Mouse (Mus musculus): Measurements from ENCODE around the gene Kdm5a.

DNA sequence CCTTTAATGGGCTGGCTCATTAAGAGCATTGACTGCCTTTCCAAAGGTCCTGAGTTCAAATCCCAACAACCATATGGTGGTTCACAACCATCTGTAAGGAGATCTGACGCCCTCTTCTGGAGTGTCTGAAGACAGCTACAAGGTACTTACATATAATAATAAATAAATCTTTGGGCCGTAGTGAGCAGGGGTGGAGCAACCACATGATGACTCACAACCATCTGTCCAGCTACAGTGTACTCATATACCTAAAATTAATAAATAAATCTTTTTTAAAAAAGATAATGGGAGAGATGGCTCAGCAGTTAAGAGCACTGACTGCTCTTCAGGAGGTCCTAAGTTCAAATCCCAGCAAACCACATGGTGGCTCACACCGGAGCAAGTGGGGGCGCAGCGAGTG, 93.8 kb downstream of the Kdm5a start:
- TF ChIP-seq CTCF (IDR thresholded peaks at IDR 0.05; ENCODE audit: borderline replicate concordance, insufficient read depth, low read depth, low read length) (no peak), POLR2A (IDR thresholded peaks at IDR 0.05; ENCODE audit: borderline replicate concordance, insufficient read depth, low read length) (no peak)

All from cerebellum, adult 2 months (tissue).